Mouse (Mus musculus): ENCODE data around the gene Zfp503. TPM values are rescaled to one million over a fixed set of nuclear protein-coding genes. Genes with fewer than 3 reads are reported as not detected.

Zfp503 gene
- total and polyA plus RNA-seq, 3 experiments = not detected

DNA sequence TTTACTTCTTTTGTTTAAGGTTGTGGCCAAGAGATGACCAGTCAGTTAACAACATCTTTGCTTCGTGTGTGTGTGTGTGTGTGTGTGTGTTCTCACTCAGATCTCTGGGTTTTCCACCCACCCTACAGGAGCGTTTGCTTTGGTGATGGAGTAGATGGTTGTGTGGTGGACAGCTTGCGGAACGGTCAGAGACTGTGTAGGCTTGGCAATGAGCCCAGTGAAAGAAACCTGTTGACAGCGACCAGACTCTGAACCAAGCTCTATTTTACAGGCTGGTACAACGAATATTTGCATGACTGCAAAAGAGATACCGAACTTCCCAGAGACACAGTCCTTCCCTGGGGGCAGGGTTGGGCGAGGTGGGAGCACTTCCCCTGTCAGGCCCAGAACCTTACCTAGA is 30.2 kb downstream of the Zfp503 start:
- no peaks in the 10 kb centered on the region for H3K27me3 ChIP-seq (replicated peaks)
- H3K4me2 ChIP-seq (ENCODE audit: insufficient read depth, low read depth, poor library complexity, severe bottlenecking) = no peak overlapping the region
- no peaks in the 10 kb centered on the region for H3K36me3 ChIP-seq (replicated peaks in 1 of 2; ENCODE audit: control insufficient read depth in 1 of 2, insufficient read depth in 1 of 2, low read length in 1 of 2)
- no peak overlapping the region for H3K9ac ChIP-seq (ENCODE audit: insufficient read depth, low read depth)
- H3K4me3 ChIP-seq (replicated peaks in 1 of 3; ENCODE audit: low read depth in 2 of 3, low read length in 2 of 3, poor library complexity in 1 of 3) = no peak overlapping the region
- H3K4me1 ChIP-seq (ENCODE audit: control insufficient read depth in 1 of 2, insufficient read depth in 2 of 2) = no peaks in the 10 kb centered on the region
- no peaks in the 10 kb centered on the region for H3K79me2 ChIP-seq (replicated peaks; ENCODE audit: control insufficient read depth, extremely low read depth, insufficient read depth, poor library complexity, severe bottlenecking)
- H3K9me3 ChIP-seq (replicated peaks; ENCODE audit: low read length) = no peaks in the 10 kb centered on the region
- TF ChIP-seq JUND (conservative IDR thresholded peaks at IDR 0.05; ENCODE audit: low read depth, low read length) (no peak), GABPA (IDR thresholded peaks at IDR 0.05; ENCODE audit: insufficient replicate concordance, low read depth, low read length) (no peak), MEF2A (IDR thresholded peaks at IDR 0.05; ENCODE audit: borderline replicate concordance, low read depth, low read length) (no peak), ZKSCAN1 (IDR thresholded peaks at IDR 0.05; ENCODE audit: borderline replicate concordance, low read depth, low read length) (no peak), MYC (IDR thresholded peaks at IDR 0.05; ENCODE audit: low read depth, low read length) (no peak), RAD21 (IDR thresholded peaks at IDR 0.05; ENCODE audit: low read depth, low read length) (no peak), BHLHE40 (IDR thresholded peaks at IDR 0.05; ENCODE audit: low read depth, low read length) (no peak), MAZ (IDR thresholded peaks at IDR 0.05; ENCODE audit: low read depth, low read length) (no peak), POLR2A (IDR thresholded peaks at IDR 0.05; ENCODE audit: low read depth, low read length) (no peak), SMC3 (IDR thresholded peaks at IDR 0.05; ENCODE audit: low read depth, low read length) (no peak), MAX (IDR thresholded peaks at IDR 0.05; ENCODE audit: low read length) (no peak), USF2 (conservative IDR thresholded peaks at IDR 0.05; ENCODE audit: low read depth, low read length) (no peak), CHD1 (IDR thresholded peaks at IDR 0.05; ENCODE audit: low read depth, low read length) (no peak)
- dilution Hi-C loops (cut with MboI; ENCODE audit: extremely low pct_ligation_motif_present, extremely low pct_unique_long_range_greater_than_20kb, low sequenced_read_pairs) (no loop called here), in situ Hi-C loops (cut with MboI; ENCODE audit: low pct_ligation_motif_present, low pct_unique_long_range_greater_than_20kb, low sequenced_read_pairs) (loop anchor here (25.0 kb wide), 2 partner anchors 603 to 828 kb away; no protein-coding TSS in a partner anchor)
- no peak for DNase-seq (ENCODE audit: extremely low read depth)
- no peak overlapping the region for H3K27ac ChIP-seq (ENCODE audit: insufficient read depth, low read depth)

DNA sequence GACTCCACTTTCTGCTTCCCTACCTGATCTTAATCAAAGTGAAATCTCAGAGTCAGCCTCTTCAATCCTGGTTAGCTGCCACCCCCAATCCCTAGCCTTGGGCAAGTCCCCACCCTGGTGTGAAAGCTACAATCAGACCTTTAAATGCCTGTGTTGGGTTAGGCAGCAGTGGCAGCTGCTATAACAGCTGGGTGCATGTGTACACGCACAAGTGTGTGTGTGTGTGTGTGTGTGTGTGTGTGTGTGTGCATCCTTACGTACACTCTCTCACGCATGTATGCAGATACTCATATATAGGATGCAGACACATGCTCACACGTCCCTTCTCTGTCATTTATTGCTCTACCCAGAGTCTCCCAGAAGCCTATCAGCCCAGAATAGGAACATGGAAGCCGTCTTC is 30.8 kb downstream of the Zfp503 start:
- H3K27ac ChIP-seq (ENCODE audit: insufficient read depth, low read depth) = no peak overlapping the region
- no peak overlapping the region for H3K4me2 ChIP-seq (ENCODE audit: insufficient read depth, low read depth, poor library complexity, severe bottlenecking)
- DNase-seq (ENCODE audit: extremely low read depth) = no peak
- no peaks in the 10 kb centered on the region for H3K9me3 ChIP-seq (replicated peaks; ENCODE audit: low read length)
- no peaks in the 10 kb centered on the region for H3K27me3 ChIP-seq (replicated peaks)
- no peak overlapping the region for H3K4me3 ChIP-seq (replicated peaks in 1 of 3; ENCODE audit: low read depth in 2 of 3, low read length in 2 of 3, poor library complexity in 1 of 3)
- TF ChIP-seq JUND (conservative IDR thresholded peaks at IDR 0.05; ENCODE audit: low read depth, low read length) (no peak), MAFK (IDR thresholded peaks at IDR 0.05; ENCODE audit: insufficient replicate concordance, low read length) (no peak), MAX (IDR thresholded peaks at IDR 0.05; ENCODE audit: low read length) (no peak), KAT2A (IDR thresholded peaks at IDR 0.05; ENCODE audit: insufficient replicate concordance, low read length) (no peak), POLR2A (IDR thresholded peaks at IDR 0.05; ENCODE audit: low read depth, low read length) (no peak), JUN (IDR thresholded peaks at IDR 0.05; ENCODE audit: insufficient read depth, low read depth, low read length) (no peak), POLR2AphosphoS2 (IDR thresholded peaks at IDR 0.05; ENCODE audit: low read depth, low read length) (no peak), HCFC1 (IDR thresholded peaks at IDR 0.05; ENCODE audit: low read depth, low read length) (no peak), CTCF (conservative IDR thresholded peaks at IDR 0.05 in 1 of 2, IDR thresholded peaks at IDR 0.05 in 1 of 2; ENCODE audit: low read depth in 2 of 2, low read length in 2 of 2) (no peak), ZC3H11A (IDR thresholded peaks at IDR 0.05; ENCODE audit: low read depth, low read length) (no peak), USF2 (conservative IDR thresholded peaks at IDR 0.05; ENCODE audit: low read depth, low read length) (no peak), BHLHE40 (IDR thresholded peaks at IDR 0.05; ENCODE audit: low read depth, low read length) (no peak)
- in situ Hi-C loops (cut with MboI; ENCODE audit: low pct_ligation_motif_present, low pct_unique_long_range_greater_than_20kb, low sequenced_read_pairs) = loop anchor here (25.0 kb wide), 2 partner anchors 604 to 829 kb away; no protein-coding TSS in a partner anchor
- no peak overlapping the region for H3K9ac ChIP-seq (ENCODE audit: insufficient read depth, low read depth)
- H3K36me3 ChIP-seq (replicated peaks in 1 of 2; ENCODE audit: control insufficient read depth in 1 of 2, insufficient read depth in 1 of 2, low read length in 1 of 2) = no peaks in the 10 kb centered on the region
- H3K4me1 ChIP-seq (ENCODE audit: control insufficient read depth in 1 of 2, insufficient read depth in 2 of 2) = no peaks in the 10 kb centered on the region
- no peaks in the 10 kb centered on the region for H3K79me2 ChIP-seq (replicated peaks; ENCODE audit: control insufficient read depth, extremely low read depth, insufficient read depth, poor library complexity, severe bottlenecking)
- dilution Hi-C loops (cut with MboI; ENCODE audit: extremely low pct_ligation_motif_present, extremely low pct_unique_long_range_greater_than_20kb, low sequenced_read_pairs) = no loop called here
